Mouse (Mus musculus): Measurements from ENCODE around the gene Nfe2l1. TPM values are rescaled to one million over a fixed set of nuclear protein-coding genes. Genes with fewer than 3 reads are reported as not detected.

Nfe2l1 gene
- total and polyA plus RNA-seq, 2 experiments = 41.3 to 106 TPM

GRCm38 (mm10) chr11:96823471-96823837, 6.3 kb downstream of the Nfe2l1 start:
- 12% methylated on average over 13 of the region's 13 CpGs for WGBS

GRCm38 (mm10) chr11:96822675-96823470, 6.9 kb downstream of the Nfe2l1 start:
- Histone ChIP-seq H3K27ac (replicated peaks; ENCODE audit: insufficient read depth, low read depth, low read length) (peak overlapping the region; percentile 64), H3K79me2 (ENCODE audit: control insufficient read depth, insufficient read depth, low read length) (peaks cover 43% of the 10 kb centered on the region), H3K4me1 (ENCODE audit: control insufficient read depth, insufficient read depth, low read length) (peaks cover 43% of the 10 kb centered on the region), H3K36me3 (ENCODE audit: control insufficient read depth, insufficient read depth, low read length) (peaks cover 35% of the 10 kb centered on the region), H3K27me3 (ENCODE audit: control insufficient read depth, insufficient read depth, low read length) (no peaks in the 10 kb centered on the region), H3K4me3 (ENCODE audit: insufficient read depth, low read depth, low read length) (no peak overlapping the region), H3K9ac (ENCODE audit: low read depth, low read length) (peak overlapping the region; percentile 41; the same call in 1 of the 2 replicates)
- 9% methylated on average over 4 of the region's 4 CpGs for WGBS
- peak; percentile 94 for DNase-seq (ENCODE audit: extremely low read depth, low read depth, low spot score)
- TF ChIP-seq CTCF (IDR thresholded peaks at IDR 0.05; ENCODE audit: low read depth, low read length) (no peak), POLR2A (IDR thresholded peaks at IDR 0.05; ENCODE audit: extremely low read depth, insufficient read depth, low read length) (no peak)

More at GRCm38 (mm10) chr11:96823471-96823837, 6.3 kb downstream of the Nfe2l1 start:
- DNase-seq (ENCODE audit: extremely low read depth, low read depth, low spot score) = no peak
- H3K9ac ChIP-seq (ENCODE audit: low read depth, low read length) = peak overlapping the region; percentile 64
- H3K27ac ChIP-seq (replicated peaks; ENCODE audit: insufficient read depth, low read depth, low read length) = peak overlapping the region; percentile 32; the same call in 1 of the 2 replicates
- peaks cover 33% of the 10 kb centered on the region for H3K36me3 ChIP-seq (ENCODE audit: control insufficient read depth, insufficient read depth, low read length)
- H3K4me1 ChIP-seq (ENCODE audit: control insufficient read depth, insufficient read depth, low read length) = peaks cover 43% of the 10 kb centered on the region
- H3K79me2 ChIP-seq (ENCODE audit: control insufficient read depth, insufficient read depth, low read length) = peaks cover 45% of the 10 kb centered on the region
- H3K27me3 ChIP-seq (ENCODE audit: control insufficient read depth, insufficient read depth, low read length) = no peaks in the 10 kb centered on the region
- peak overlapping the region; percentile 74; the same call in 1 of the 2 replicates for H3K4me3 ChIP-seq (ENCODE audit: insufficient read depth, low read depth, low read length)
- TF ChIP-seq POLR2A (IDR thresholded peaks at IDR 0.05; ENCODE audit: extremely low read depth, insufficient read depth, low read length) = no peak
- no peak for TF ChIP-seq CTCF (IDR thresholded peaks at IDR 0.05; ENCODE audit: low read depth, low read length)

- 79% methylated on average over 10 of the region's 10 CpGs for WGBS
- DNase-seq (ENCODE audit: extremely low read depth, low read depth, low spot score) = no peak
- Histone ChIP-seq H3K36me3 (ENCODE audit: control insufficient read depth, insufficient read depth, low read length) (peaks cover 35% of the 10 kb centered on the region), H3K79me2 (ENCODE audit: control insufficient read depth, insufficient read depth, low read length) (peaks cover 34% of the 10 kb centered on the region), H3K27me3 (ENCODE audit: control insufficient read depth, insufficient read depth, low read length) (no peaks in the 10 kb centered on the region), H3K27ac (replicated peaks; ENCODE audit: insufficient read depth, low read depth, low read length) (peak overlapping the region; percentile 64), H3K4me1 (ENCODE audit: control insufficient read depth, insufficient read depth, low read length) (peaks cover 35% of the 10 kb centered on the region), H3K4me3 (ENCODE audit: insufficient read depth, low read depth, low read length) (no peak overlapping the region), H3K9ac (ENCODE audit: low read depth, low read length) (no peak overlapping the region)
- TF ChIP-seq POLR2A (IDR thresholded peaks at IDR 0.05; ENCODE audit: extremely low read depth, insufficient read depth, low read length) = no peak
- no peak for TF ChIP-seq CTCF (IDR thresholded peaks at IDR 0.05; ENCODE audit: low read depth, low read length)
Measured at GRCm38 (mm10) chr11:96821956-96822355, 7.8 kb downstream of the Nfe2l1 start.

GRCm38 (mm10) chr11:96818128-96818710, 11.5 kb downstream of the Nfe2l1 start:
- H3K4me1 ChIP-seq (ENCODE audit: control insufficient read depth, insufficient read depth, low read length) = peaks cover 8% of the 10 kb centered on the region
- DNase-seq (ENCODE audit: extremely low read depth, low read depth, low spot score) = no peak
- H3K4me3 ChIP-seq (ENCODE audit: insufficient read depth, low read depth, low read length) = no peak overlapping the region
- no peaks in the 10 kb centered on the region for H3K27me3 ChIP-seq (ENCODE audit: control insufficient read depth, insufficient read depth, low read length)
- TF ChIP-seq POLR2A (IDR thresholded peaks at IDR 0.05; ENCODE audit: extremely low read depth, insufficient read depth, low read length) = no peak
- TF ChIP-seq CTCF (IDR thresholded peaks at IDR 0.05; ENCODE audit: low read depth, low read length) = no peak
- H3K27ac ChIP-seq (replicated peaks; ENCODE audit: insufficient read depth, low read depth, low read length) = no peak overlapping the region
- peaks cover 51% of the 10 kb centered on the region for H3K36me3 ChIP-seq (ENCODE audit: control insufficient read depth, insufficient read depth, low read length)
- no peak overlapping the region for H3K9ac ChIP-seq (ENCODE audit: low read depth, low read length)
- 91% methylated on average over 8 of the region's 8 CpGs for WGBS
- peaks cover 7% of the 10 kb centered on the region for H3K79me2 ChIP-seq (ENCODE audit: control insufficient read depth, insufficient read depth, low read length)

- WGBS = 91% methylated on average over 5 of the region's 5 CpGs
- Histone ChIP-seq H3K79me2 (ENCODE audit: control insufficient read depth, insufficient read depth, low read length) (peaks cover 3% of the 10 kb centered on the region), H3K27me3 (ENCODE audit: control insufficient read depth, insufficient read depth, low read length) (no peaks in the 10 kb centered on the region), H3K9ac (ENCODE audit: low read depth, low read length) (no peak overlapping the region), H3K4me1 (ENCODE audit: control insufficient read depth, insufficient read depth, low read length) (no peaks in the 10 kb centered on the region), H3K4me3 (ENCODE audit: insufficient read depth, low read depth, low read length) (no peak overlapping the region), H3K36me3 (ENCODE audit: control insufficient read depth, insufficient read depth, low read length) (peaks cover 49% of the 10 kb centered on the region), H3K27ac (replicated peaks; ENCODE audit: insufficient read depth, low read depth, low read length) (no peak overlapping the region)
- no peak for DNase-seq (ENCODE audit: extremely low read depth, low read depth, low spot score)
- TF ChIP-seq CTCF (IDR thresholded peaks at IDR 0.05; ENCODE audit: low read depth, low read length) (no peak), POLR2A (IDR thresholded peaks at IDR 0.05; ENCODE audit: extremely low read depth, insufficient read depth, low read length) (no peak)
Measured at GRCm38 (mm10) chr11:96816979-96817378, 12.8 kb downstream of the Nfe2l1 start.

Data from liver, adult 2 months (tissue).